Mouse (Mus musculus): Measurements from ENCODE around the gene Ryr3.
A peak's percentile ranks its signal among the peaks of the same experiment; 100 is the strongest.

The Ryr3 gene

DNA sequence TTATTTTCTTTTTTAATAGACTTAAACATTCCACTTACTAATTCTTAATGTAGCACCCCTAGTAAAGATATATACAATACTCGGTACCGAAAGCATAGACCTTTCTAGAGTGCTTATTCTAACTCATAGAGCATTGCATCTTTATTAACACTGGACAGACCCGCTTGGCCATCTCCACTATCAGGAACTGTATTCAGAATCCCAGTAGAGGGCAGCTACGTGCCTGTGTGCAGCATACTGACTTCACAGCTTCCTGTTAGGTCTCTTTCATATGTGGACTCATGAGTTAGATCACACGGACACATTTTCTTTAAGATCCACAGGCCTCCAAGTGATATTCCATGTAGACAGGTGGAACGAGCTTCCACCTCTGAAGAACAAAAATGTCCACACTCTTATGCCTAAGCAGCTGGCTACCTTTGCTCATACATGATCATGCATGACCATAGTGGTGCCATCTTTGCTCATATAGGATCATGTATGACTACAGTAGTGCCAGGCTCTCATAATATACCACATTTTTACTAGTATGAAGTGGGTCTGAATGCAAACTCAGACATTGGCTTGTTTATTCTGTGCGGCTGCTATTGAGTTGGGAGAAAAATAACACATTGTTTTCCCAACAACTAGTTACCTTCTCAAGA is 417.4 kb downstream of the Ryr3 start:
- no peak for DNase-seq (ENCODE audit: low spot score in 2 of 2)

GRCm38 (mm10) chr2:112781631-112782030 is 435.3 kb downstream of the Ryr3 start:
- DNase-seq (ENCODE audit: low spot score in 2 of 2) = no peak

DNA sequence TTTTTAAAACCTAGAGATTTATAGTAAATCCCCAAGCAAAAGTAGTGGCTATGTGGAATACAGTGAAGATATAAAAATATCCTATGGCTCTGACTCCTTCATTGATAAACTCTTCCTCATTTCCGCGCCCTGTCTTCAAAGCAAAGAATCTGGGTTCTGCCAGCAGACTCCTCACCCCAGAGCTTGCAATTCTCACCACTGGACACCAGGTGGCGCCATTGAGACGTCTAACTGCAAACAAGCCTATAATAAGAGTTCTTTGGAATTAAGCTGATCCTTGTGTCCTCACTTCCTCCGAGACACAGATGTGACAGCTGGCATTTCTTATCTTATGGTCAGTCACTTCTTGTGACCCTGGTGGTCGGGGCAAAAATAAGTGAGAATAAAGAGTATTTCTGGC is 442.1 kb downstream of the Ryr3 start:
- DNase-seq (ENCODE audit: low spot score in 2 of 2) = peak; percentile 32 to 53

DNA sequence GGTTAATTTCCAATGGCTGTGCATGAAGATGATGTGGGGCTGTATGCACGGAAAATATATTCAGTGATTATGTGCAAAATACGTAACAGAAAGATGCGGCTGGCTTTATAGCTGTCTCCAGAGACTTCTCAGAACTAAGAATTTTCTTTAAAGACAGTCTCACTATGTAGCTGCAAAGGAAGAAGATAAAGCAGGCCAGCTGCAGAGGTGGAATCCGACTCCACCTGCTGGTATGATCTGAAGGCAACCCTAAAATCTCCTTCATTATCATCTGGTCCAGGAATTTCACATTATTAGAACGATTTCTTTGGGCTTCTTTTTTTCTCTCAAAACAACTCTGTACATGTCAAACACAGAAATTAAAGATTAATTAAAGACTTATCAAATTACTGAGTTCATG is 449.2 kb downstream of the Ryr3 start:
- DNase-seq (ENCODE audit: low spot score in 2 of 2) = no peak

DNA sequence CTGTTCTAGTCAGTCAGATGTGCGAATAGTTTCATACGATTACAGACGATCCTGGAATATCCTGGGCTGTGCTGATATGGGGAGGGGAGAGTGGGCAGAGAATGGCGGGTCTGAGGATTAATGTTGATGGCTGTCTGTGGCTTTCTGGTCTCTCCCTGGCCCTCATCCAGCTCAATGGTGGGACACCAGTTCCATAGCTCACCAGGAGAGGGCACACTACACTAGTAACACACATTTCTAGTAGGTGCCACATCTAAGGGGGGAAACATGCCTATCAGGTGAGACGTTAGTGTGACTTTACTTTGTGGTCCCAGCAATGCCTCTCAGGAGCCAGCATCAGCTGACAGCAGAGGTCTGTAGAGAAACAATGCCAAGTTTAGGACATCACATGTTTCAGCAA is 451.9 kb downstream of the Ryr3 start:
- DNase-seq (ENCODE audit: low spot score in 2 of 2) = peak; percentile 8 to 21

GRCm38 (mm10) chr2:112764274-112764673 is 452.6 kb downstream of the Ryr3 start:
- DNase-seq (ENCODE audit: low spot score in 2 of 2) = no peak

GRCm38 (mm10) chr2:112762006-112762405 is 454.9 kb downstream of the Ryr3 start:
- no peak for DNase-seq (ENCODE audit: low spot score in 2 of 2)

DNA sequence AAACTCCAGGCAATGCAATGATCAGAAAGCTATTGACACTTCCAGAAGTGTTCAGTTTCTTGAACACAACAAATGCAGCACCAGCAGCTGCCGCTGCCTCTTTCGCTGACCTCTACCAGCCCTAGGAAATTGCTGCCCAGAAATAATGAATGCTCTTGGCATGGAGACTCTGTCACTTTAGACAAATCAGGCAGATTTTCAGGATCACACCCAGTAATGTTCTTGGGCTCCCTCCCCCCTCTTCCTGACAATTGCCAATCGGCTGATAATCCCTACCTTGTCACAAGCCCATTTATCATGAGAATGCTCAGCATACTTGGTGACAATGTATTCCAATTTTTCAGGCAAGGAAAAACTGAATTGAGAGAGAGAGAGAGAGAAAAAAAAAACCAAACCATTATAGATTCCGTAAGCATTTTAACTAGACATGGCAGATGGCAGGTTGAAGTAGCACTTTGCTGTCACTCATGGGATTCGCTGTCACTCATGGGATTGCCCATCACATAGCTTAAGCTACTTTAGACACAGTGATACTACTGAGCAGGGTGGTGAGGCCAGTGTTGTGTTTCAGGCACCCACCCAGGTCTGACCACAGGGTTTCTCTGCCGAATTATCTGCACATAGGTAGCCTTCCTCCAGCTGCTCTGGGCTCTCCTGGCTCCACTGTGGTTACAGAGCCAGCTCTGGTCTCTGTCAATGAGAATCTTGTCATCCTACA is 455.5 kb downstream of the Ryr3 start:
- no peak for DNase-seq (ENCODE audit: low spot score in 2 of 2)

DNA sequence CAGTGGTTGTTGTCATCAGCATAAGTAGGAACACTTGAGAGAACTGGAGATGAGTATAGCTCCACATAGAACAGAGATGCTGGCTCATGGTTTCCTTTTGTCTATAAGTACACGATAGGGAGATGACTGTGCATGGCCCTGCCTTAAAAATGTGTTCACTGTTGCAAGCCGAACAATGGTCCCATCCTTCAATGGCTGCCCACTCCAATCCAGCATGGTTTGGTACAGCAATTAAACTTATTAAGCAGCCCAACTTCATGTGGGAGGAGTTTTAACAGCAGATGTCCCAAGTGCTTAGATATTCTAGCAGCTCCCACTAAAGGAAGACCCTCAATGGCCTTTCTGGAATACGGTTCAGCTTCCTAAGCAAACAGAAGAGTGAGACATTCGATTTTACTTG is 456.2 kb downstream of the Ryr3 start:
- no peak for DNase-seq (ENCODE audit: low spot score in 2 of 2)

GRCm38 (mm10) chr2:112759678-112760077 is 457.2 kb downstream of the Ryr3 start:
- DNase-seq (ENCODE audit: low spot score in 2 of 2) = no peak

DNA sequence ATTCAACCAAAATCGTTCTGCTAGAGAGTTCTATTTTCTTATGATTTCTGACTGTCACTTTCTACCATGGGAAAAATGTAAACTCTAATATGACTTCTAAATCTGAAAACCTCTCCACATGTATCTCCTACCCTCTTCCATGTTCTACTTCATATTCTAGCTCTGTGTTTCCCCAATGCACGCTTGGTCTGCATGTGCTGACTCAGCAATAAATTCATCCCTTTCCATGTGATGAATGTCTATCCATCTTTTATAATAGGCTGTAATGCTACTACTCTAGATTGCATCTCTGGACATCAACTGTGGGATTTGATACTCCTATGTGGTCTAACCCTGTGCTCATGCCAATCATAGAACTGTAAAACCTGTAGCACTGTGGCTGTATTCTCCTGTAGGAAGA is 458.2 kb downstream of the Ryr3 start:
- no peak for DNase-seq (ENCODE audit: low spot score in 2 of 2)

- DNase-seq (ENCODE audit: low spot score in 2 of 2) = no peak
Measured at GRCm38 (mm10) chr2:112753316-112753715, 463.6 kb downstream of the Ryr3 start.

GRCm38 (mm10) chr2:112751416-112751815 is 465.5 kb downstream of the Ryr3 start:
- no peak for DNase-seq (ENCODE audit: low spot score in 2 of 2)

GRCm38 (mm10) chr2:112748532-112748931 is 468.4 kb downstream of the Ryr3 start:
- DNase-seq (ENCODE audit: low spot score in 2 of 2) = no peak

DNA sequence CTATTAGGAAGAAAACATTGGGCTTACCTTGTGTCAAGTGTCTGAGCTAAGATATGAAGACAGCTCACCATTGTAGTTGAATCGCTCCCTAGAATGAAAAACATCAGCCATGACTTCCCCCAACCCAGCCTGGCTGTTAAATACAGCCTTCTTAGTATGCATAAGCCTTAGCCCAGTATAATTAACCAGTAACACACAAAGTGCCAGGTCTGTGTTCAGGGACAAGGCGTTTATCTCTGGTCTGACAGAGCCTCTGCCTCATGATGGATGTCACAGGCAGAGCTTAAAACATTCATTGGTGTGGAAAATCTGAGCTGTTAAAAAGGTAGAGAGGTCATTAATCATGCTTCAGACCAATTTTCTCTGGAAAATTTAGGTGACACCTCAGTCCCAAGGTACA is 484.0 kb downstream of the Ryr3 start:
- no peak for DNase-seq (ENCODE audit: low spot score in 2 of 2)

DNA sequence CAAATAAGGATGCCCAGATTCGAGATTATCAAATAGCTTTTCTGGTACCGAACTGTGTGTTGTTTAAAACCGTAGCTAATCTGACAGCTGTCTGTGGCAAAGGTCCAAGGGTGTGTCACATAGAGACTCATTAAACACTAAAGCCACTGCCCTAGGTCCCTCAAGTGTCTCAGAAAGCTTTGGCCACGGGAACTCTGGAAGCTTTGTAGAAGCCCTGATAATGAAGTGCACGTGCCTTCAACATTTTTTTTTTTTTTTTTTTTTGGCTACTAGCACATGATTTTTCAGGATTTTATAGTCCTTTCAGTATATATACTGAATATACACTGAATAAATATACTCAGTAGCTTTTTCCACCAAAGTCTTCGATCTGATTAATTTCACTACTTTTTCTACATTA is 489.1 kb downstream of the Ryr3 start:
- no peak for DNase-seq (ENCODE audit: low spot score in 2 of 2)

GRCm38 (mm10) chr2:112721217-112721616 is 495.7 kb downstream of the Ryr3 start:
- no peak for DNase-seq (ENCODE audit: low spot score in 2 of 2)

DNA sequence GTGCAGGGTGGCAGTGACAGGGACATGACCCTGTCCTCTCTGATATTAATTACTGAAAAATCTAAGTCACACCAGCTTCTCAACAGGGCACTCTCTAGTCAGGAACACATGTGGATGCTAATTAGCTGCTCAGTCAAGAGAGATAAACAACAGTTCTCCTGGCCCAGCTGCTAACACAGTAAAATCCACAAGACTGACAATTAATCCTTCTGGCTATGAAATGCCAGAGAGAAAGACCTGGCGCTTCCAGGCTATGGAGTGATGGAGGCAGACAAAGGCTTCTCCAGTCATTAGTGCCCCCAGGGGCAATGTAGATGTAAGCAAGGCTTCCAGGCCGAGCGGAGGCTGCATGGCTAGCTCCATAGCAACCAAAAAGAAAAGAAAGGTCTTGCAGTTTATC is 496.2 kb downstream of the Ryr3 start:
- DNase-seq (ENCODE audit: low spot score in 2 of 2) = no peak

GRCm38 (mm10) chr2:112714648-112715047 is 502.2 kb downstream of the Ryr3 start:
- DNase-seq (ENCODE audit: low spot score in 2 of 2) = peak; percentile 28 to 56

DNA sequence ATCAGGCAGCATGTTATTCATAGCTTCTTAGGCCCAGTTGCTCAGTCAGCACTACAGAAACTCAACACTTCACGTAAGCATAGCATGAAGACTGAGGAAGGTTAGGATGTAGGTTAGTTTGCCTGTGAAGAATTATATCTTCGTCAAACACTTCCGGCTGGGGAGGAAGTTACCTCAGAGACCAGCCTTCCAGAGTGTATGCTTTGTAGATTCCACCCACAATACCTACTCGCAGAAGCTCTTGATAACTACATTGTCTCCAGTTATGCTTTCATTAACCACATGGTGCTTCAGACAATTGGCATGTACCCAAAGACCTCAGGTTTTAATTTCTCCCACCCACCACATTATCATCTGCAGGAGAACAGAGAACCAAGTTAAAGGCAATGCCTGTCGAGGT is 535.1 kb downstream of the Ryr3 start:
- DNase-seq (ENCODE audit: low spot score in 2 of 2) = no peak

GRCm38 (mm10) chr2:112677246-112677645 is 539.6 kb downstream of the Ryr3 start:
- DNase-seq (ENCODE audit: low spot score in 2 of 2) = no peak

- no peak for DNase-seq (ENCODE audit: low spot score in 2 of 2)
Measured at GRCm38 (mm10) chr2:112676721-112677120, 540.2 kb downstream of the Ryr3 start.

- no peak for DNase-seq (ENCODE audit: low spot score in 2 of 2)
Measured at GRCm38 (mm10) chr2:112676175-112676574, 540.7 kb downstream of the Ryr3 start.

GRCm38 (mm10) chr2:112669461-112669860 is 547.4 kb downstream of the Ryr3 start:
- no peak for DNase-seq (ENCODE audit: low spot score in 2 of 2)
